Mouse (Mus musculus) spleen, adult 18-20 months (tissue): ENCODE results near the gene Gm21985.
A peak's percentile ranks its signal among the peaks of the same experiment; 100 is the strongest.

ENCODE experiments used
- DNase-seq, 2 experiments: peaks; one replicate each; pipeline ENCODE4 v3.0.0; 2022; ENCODE audit warnings: mixed read lengths in 2 of 2

The Gm21985 gene

DNA sequence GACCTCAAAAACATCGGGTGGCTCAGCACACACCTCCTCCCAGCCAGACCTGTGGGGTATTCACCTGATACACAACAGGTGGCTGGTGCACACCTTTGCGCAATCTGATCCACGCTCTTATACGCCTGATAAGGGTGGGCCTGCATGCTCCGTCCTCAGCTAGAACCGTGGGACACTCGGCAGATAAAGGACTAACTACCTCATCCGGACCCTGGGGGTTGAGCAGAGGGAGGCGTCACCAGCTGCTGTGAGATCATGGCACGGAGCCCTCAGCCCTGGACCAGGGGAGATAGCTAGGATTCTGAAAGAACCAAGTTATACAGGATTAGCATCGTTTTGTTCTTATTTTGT is at the start of gene Gm21985:
Gene Gm21985, plus strand, starts transcription at position 73 of the 351 bp plus-strand sequence.
- DNase-seq: peak; percentile 55 to 64

DNA sequence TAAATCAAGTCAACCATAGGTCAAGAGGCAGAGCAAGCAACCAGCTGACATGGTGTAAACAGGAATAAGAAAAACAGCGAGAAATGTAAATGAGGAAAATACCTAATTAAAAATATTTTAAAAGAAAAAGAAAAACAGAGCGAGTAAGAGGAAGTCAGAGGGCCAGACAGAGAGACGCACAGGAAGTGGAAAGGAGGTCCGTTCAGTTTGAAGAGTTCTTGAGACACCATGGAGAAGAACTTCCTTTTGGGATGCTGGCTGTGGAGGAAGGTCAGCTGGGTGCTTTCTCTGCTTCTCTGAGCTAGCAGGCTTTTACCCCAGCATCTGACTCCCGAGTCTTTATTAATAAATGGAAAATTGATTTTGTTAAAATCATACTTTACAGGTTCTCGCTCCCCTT is 48.5 kb upstream of the Gm21985 start:
- no peak for DNase-seq

DNA sequence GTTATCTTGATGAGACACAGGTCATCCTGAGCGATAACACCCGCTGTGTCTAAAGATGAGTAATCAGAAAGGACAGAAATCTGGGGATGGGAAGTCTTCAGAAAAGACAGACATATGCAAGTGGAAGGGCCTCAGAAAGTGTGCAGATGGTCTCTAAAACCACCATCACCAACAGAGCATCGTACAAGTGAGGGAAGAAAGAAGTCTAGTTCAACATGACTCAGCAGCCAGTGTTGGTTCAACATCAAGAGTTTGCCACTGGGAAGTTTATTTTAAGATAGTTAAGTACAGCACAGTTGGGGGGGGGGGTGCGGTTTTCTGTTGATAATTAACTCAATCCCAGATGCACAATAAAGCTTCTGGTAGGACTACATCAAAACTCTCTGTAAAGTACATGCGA is 45.2 kb upstream of the Gm21985 start:
- DNase-seq: no peak

GRCm38 (mm10) chr2:112222607-112223006 is 43.5 kb upstream of the Gm21985 start:
- DNase-seq: no peak

DNA sequence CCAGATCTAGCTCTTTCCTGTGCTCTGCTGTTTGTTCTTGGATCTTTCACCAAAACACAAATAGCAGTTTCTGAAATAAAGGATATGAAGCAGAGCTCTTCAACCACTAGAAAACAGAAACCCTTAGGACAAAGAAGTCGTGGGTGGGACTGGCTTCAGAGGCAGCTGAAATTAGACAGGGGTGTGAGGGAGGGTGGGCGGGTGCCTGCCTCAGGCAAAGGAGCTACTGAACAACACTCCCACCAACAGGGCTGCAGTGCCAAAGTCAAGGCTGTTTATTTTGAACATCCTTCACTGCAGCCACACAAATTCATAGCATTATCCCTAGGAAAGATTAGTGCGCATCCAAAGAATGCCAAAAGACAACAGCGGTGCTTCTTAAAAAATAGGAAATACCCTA is 41.8 kb upstream of the Gm21985 start:
- DNase-seq: no peak

DNA sequence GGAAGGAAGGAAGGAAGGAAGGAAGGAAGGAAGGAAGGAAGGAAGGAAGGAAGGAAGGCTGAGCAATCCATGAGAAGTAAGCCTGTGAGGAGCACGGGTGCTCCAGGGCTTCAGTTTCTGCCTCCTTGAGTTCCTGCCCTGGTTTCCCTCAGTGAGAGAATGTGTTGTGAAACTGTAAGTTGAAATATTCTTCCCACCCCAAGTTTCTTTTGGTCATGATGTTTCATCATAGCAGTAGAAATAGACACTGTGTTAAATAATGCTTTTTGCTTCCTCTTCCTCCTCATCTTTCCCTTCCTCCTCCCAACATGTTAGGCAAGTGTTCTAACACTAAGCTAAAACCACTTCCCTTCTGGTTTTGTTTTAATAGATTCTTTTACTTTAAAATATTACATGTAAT is 33.5 kb upstream of the Gm21985 start:
- DNase-seq: no peak

DNA sequence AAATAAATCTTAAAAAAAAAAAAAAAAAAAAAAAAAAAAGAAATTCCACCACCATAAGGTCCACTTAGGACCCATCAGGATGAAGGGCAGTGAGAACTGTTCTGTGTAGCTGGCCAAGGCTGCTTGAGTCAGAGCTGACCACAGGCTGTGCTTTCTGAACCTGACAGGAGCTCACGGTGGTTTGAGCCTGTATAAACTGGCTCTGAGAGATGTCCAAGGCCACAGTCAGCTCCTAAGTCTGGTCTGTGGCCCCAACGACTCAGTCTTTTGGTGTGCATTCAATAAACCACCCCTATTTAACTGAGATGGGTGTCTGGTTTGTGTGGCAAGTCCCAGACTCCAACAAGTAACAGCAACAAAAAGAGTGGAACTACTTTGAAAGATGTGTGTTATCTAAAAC is 29.5 kb upstream of the Gm21985 start:
- no peak for DNase-seq

GRCm38 (mm10) chr2:112238006-112238405 is 28.1 kb upstream of the Gm21985 start:
- DNase-seq: no peak

DNA sequence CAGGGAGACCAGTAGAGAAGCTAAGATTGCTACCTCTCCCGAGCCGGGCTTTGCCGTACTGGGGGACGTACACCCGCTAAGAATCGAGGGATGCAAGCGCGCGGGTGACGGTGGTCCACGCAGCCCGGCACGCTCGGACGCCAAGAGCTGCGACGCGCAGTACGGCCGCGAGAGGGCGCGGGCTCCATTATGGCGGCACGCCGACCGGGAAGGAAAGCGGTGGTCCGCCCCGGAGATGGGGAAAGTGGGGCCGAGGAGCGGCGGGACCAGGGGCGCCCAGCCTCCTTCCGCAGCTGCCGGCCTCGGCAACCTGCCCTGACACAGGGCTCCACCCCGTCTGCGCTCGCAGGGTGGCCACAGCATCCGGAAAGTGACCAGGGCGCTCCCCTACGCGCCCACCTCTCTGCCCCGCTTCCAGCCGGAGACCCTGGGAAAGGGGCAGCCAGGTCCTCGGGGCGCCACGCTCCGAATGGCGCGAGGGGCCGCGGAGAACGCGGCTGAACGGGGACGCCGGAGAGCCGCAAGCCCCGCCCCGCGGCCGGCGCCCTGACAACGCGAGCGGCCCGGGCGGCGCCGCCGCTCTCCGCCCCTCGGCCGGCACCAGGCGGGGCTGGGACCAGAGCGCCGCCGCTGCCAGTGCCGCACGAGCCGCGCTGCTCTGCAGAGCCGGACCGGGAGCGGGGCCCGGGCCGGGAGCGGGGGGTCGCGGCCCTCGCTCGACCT is 26.7 kb upstream of the Gm21985 start, which contains the start of gene Lpcat4:
Gene Lpcat4, plus strand, starts transcription at position 257 of the 723 bp plus-strand sequence.
- DNase-seq: peak; percentile 75 to 88

- DNase-seq: peak in 1 of 2 experiments; percentile 35
Observed at GRCm38 (mm10) chr2:112239935-112240721, 26.0 kb upstream of the Gm21985 start.

- no peak for DNase-seq
Observed at GRCm38 (mm10) chr2:112241787-112242186, 24.3 kb upstream of the Gm21985 start.

DNA sequence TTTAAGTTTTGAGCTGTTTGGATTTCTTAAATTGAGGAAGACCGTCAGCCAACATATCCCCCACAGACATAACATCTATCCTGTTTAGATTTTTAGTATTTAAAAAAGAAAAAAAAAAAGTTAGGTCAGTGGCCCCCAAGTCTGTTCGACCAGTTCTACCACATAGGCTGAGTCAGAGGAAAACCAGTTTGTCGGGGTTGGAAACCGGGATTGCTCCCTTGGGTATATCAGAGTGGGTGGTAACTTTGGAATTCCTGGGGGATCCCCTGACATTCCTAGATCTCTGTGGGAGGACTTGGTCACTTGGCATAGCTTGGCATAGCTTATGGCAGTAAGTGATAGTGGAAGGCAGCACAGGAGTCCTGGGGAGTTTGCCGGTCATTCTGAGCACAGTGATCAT is 20.8 kb upstream of the Gm21985 start:
- no peak for DNase-seq

DNA sequence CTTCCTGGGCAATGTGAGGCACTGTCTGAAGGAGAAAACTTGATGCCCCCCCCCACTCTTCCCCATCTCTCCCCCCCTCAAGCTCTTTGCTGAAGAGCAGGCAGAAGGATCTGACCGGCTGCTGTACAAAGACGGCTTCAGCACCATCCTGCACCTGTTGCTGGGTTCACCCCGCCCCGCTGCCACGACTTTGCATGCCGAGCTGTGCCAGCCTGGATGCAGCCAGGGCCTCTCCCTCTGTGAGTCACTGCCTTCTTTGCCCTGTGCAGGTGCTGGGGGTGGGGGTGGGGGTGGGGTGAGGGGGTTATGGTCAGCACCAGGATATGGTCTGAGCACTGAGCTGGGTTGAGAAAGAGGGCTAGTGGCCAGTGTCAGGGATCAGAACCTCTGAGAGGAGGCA is 19.9 kb upstream of the Gm21985 start:
- no peak for DNase-seq

GRCm38 (mm10) chr2:112247323-112247722 is 18.8 kb upstream of the Gm21985 start:
- DNase-seq: no peak

DNA sequence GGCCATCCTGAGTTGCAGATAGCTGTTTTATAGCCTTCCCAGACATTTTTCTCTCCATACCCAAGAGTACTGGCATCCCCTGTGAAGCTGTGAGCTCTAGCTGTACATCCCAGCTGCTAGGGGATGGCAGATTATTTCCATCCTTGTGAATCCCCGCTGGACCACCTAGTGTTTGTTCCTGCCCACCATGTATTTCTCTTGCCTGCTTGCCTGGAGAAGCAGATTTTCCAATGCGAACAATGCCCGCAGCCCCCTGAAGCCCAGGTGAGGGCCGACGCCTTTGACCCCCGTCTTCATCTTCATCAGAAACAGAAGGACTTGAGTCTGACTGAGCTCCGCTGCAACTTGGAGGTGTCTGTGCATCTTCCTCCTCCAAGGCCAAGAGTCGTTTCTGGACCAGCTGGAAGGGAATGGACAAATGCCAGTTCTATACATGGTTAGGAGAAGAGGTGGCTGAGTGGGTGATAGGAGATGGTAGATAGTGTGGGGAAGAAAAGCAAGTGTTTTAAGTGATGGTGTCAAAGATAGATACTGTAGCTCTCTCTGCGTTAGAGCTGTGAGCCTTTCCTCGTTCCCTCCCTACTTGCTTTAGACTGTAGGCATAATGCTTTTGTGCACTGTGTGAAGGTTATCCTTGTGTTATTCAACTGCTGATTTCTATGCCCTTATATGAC is 16.2 kb upstream of the Gm21985 start:
- DNase-seq: no peak

DNA sequence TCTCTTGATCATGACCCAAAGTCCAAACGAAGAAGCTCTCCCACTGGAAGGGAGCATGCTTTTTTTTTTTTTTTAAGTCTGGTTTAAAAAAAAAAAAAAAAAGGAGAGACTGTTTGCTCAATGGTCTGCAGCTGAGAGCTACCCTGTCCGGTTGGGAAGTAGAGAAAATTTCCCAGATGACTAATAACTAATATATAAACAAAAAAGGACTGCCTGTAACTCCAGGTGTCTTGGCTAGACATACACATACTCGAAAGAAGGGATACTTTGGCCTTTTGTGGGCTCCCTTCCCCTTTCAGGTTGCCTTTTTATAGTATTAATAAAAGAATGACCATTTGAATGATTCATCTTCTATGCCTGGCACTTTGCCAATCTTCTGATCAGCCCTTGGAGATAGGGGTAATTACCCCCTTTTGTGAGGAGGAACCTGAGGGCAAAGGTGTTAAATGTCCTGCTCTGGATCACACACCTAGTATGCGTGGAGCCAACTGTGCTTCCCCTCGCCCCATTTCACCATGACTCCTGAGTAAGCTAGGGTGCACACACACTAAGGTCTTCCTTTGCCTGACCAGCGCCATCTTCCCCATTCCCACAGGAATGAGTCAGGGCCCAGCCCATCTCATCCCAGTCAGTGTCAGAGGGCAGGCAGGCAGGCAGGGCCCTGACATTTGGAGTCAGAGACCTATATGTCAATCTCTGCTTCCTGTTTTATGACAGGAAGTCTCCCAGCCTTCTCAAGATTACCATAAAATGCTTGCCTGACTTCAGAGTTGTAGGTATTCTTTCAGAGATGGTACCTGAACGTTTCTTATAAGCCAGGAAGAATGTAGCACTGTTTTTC is 11.2 kb upstream of the Gm21985 start:
- no peak for DNase-seq

DNA sequence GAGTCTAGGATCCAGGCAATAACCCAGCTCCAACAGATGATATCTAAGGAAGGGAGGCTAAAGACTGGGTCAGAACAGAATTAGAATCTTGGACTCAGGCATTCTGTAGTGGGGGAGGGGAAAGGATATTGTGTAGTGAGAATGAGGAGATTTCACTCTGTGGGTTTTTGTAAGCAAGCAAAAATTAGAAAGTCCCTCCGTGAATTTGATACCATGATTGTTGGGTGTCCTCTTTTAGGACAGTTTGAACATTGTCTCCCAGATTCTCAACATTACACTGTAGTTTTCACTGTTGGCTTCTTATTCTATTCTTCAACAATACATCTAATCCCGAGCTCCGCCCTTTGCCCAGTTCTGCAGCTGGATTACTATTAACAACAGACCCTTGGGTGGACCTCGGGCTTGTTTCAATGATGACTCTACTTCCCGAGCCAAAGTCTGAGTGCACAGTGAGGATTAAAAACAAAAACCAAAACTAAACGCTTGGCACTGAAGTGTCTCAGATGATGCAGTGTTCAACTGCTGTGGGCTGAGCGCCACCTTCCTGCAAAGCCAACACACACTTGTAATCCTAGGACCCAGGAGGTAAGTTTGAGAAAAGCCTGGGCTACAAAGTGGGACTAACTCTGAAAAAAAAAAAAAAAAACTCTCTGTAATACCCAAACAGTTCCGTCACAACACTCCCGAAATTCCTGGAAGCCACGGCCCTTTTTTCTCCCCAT is 6.7 kb upstream of the Gm21985 start, which contains the start of gene Nutm1:
Gene Nutm1, minus strand, starts transcription at position 51 of the 722 bp plus-strand sequence.
- peak in 1 of 2 experiments; percentile 26 for DNase-seq

- peak; percentile 66 to 73 for DNase-seq
Observed at GRCm38 (mm10) chr2:112261748-112262653, 4.1 kb upstream of the Gm21985 start, which contains the start of gene Nop10. Gene Nop10 (plus strand): TSS chr2:112261926.

DNA sequence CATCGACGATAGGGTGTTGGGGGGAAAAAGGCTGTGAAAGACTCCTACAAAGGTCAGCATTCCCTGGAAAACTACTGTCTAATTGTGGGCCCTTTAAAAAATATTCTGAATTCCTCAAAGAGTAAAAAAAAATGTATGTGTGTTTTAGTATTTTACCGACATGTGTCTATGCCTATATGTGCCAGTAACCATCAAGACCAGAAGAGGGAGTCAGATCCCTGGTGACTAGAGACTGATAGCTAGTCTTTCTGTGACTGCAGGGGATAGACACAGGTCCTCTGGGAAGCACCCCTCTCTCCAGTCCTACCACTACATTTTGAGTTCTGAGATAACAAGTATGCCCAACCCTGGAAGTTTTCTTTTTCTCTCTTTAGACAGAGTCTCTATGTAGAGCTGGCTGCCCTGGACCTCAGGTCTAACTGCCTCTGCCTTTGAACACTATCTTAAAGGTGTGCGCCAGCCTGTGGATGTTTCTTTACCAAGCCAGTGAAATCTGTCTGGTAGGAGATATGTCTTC is 3.3 kb upstream of the Gm21985 start:
- no peak for DNase-seq

DNA sequence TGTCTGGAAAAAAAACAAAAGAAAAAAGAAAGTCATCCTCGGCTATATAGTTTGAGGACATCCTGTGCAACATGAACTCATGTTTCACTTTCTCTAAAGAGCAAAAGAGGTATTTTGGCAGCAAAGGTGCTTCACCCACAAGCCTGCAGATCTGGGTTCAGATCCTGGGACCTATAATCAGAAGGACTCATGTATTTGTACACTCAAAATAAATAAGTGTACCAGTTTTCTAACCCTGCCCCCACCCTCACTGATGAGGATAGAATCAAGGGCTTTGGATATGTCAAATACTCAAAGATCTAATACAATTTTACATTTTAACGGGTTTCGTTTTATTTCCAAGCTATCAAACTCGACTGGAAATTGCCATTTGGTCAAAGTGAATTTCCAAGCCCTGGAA is 1.8 kb upstream of the Gm21985 start:
- no peak for DNase-seq
